Mouse (Mus musculus) CH12.LX (cell line): ENCODE data around the gene Agbl5. TPM values are rescaled to one million over a fixed set of nuclear protein-coding genes. Genes with fewer than 3 reads are reported as not detected.
A peak's percentile ranks its signal among the peaks of the same experiment; 100 is the strongest.

Experiments used
- DNase-seq: peaks from one replicate; pipeline ENCODE4 v3.0.0-alpha.2; 2013; ENCODE audit errors: extremely low read depth
- H3K27ac ChIP-seq: 2 replicates; pipeline ENCODE4 v1.5.1; 2012; ENCODE audit warnings: low read depth, mild to moderate bottlenecking, control low read depth, moderate library complexity; ENCODE audit not compliant: insufficient read depth
- H3K27me3 ChIP-seq: replicated peaks from 2 replicates; pipeline ENCODE3; 2012; ENCODE audit warnings: inconsistent platforms
- H3K36me3 ChIP-seq, 2 experiments: replicated peaks in 1 of 2; 2 replicates each; pipeline versions ENCODE3 to v1.6.1; 2012; ENCODE audit warnings: inconsistent platforms in 1 of 2, low read length in 1 of 2, mild to moderate bottlenecking in 1 of 2, mixed read lengths in 1 of 2, moderate library complexity in 1 of 2; ENCODE audit not compliant: control insufficient read depth in 1 of 2, insufficient read depth in 1 of 2
- H3K4me1 ChIP-seq, 2 experiments: 2 replicates each; pipeline ENCODE4 v1.6.1; 2012; ENCODE audit warnings: inconsistent platforms in 1 of 2, moderate library complexity in 1 of 2; ENCODE audit not compliant: insufficient read depth in 2 of 2, control insufficient read depth in 1 of 2
- H3K4me2 ChIP-seq: 2 replicates; pipeline ENCODE4 v1.6.1; 2012; ENCODE audit warnings: low read depth, mild to moderate bottlenecking, control low read depth; ENCODE audit not compliant: poor library complexity, insufficient read depth, severe bottlenecking
- H3K4me3 ChIP-seq, 3 experiments: fragments of 150-350 bp in 1 of 3; sonication (generic) in 1 of 3; replicated peaks in 1 of 3; 2 replicates each; pipeline versions ENCODE3 to v1.5.1; 2011 to 2012; ENCODE audit warnings: low read depth in 2 of 3, low read length in 2 of 3, mild to moderate bottlenecking in 2 of 3, moderate library complexity in 2 of 3, control low read depth in 1 of 3, improper control_type of control experiment in 1 of 3, inconsistent platforms in 1 of 3, mixed read lengths in 1 of 3; ENCODE audit not compliant: poor library complexity in 1 of 3
- H3K79me2 ChIP-seq: replicated peaks from 2 replicates; pipeline ENCODE4 v1.6.1; 2012; ENCODE audit warnings: mild to moderate bottlenecking, moderate library complexity; ENCODE audit not compliant: control insufficient read depth, poor library complexity, insufficient read depth, severe bottlenecking; ENCODE audit errors: extremely low read depth
- H3K9ac ChIP-seq: 2 replicates; pipeline ENCODE4 v1.6.1; 2012; ENCODE audit warnings: low read depth, mild to moderate bottlenecking, control low read depth, moderate library complexity; ENCODE audit not compliant: insufficient read depth
- H3K9me3 ChIP-seq: replicated peaks from 2 replicates; pipeline ENCODE3; 2012; ENCODE audit warnings: low read length, inconsistent platforms, mixed read lengths
- CHD1 ChIP-seq: IDR thresholded peaks from 2 replicates; pipeline ENCODE4 v1.6.1; 2012; ENCODE audit warnings: low read depth, low read length, improper control_type of control experiment, inconsistent platforms
- CHD2 ChIP-seq: IDR thresholded peaks from 2 replicates; pipeline ENCODE4 v1.6.1; 2011; ENCODE audit warnings: low read length, improper control_type of control experiment
- CTCF ChIP-seq, 2 experiments: IDR thresholded peaks in 1 of 2; conservative IDR thresholded peaks in 1 of 2; 2 replicates each; pipeline ENCODE4 v1.5.1; 2011 to 2012; ENCODE audit warnings: low read depth in 2 of 2, low read length in 2 of 2, improper control_type of control experiment in 1 of 2, inconsistent platforms in 1 of 2, mild to moderate bottlenecking in 1 of 2, moderate library complexity in 1 of 2
- E2F4 ChIP-seq: IDR thresholded peaks from 2 replicates; pipeline ENCODE4 v1.6.1; 2011; ENCODE audit warnings: low read depth, low read length, improper control_type of control experiment; ENCODE audit not compliant: insufficient replicate concordance
- ELF1 ChIP-seq: IDR thresholded peaks from 2 replicates; pipeline ENCODE4 v1.6.1; 2014; ENCODE audit warnings: low read depth, mild to moderate bottlenecking, inconsistent platforms, low read length, improper control_type of control experiment
- EP300 ChIP-seq: IDR thresholded peaks from 2 replicates; pipeline ENCODE4 v1.6.1; 2011; ENCODE audit warnings: low read length, improper control_type of control experiment
- ETS1 ChIP-seq: conservative IDR thresholded peaks from 2 replicates; pipeline ENCODE4 v1.6.1; 2012; ENCODE audit warnings: low read depth, mild to moderate bottlenecking, inconsistent platforms, low read length, improper control_type of control experiment, moderate library complexity
- IRF4 ChIP-seq: IDR thresholded peaks from 2 replicates; pipeline ENCODE4 v1.6.1; 2014; ENCODE audit warnings: low read depth, mild to moderate bottlenecking, inconsistent platforms, low read length, improper control_type of control experiment
- JUND ChIP-seq: conservative IDR thresholded peaks from 2 replicates; pipeline ENCODE4 v1.6.1; 2011; ENCODE audit warnings: low read depth, low read length, improper control_type of control experiment
- KAT2A ChIP-seq: IDR thresholded peaks from 2 replicates; pipeline ENCODE4 v1.6.1; 2012; ENCODE audit warnings: low read length, improper control_type of control experiment, inconsistent platforms; ENCODE audit not compliant: insufficient replicate concordance
- MAZ ChIP-seq: IDR thresholded peaks from 2 replicates; pipeline ENCODE4 v1.6.1; 2012; ENCODE audit warnings: low read depth, mild to moderate bottlenecking, inconsistent platforms, low read length, improper control_type of control experiment, moderate library complexity
- MEF2A ChIP-seq: IDR thresholded peaks from 2 replicates; pipeline ENCODE4 v1.6.1; 2014; ENCODE audit warnings: low read depth, mild to moderate bottlenecking, inconsistent platforms, low read length, improper control_type of control experiment, borderline replicate concordance
- POLR2AphosphoS2 ChIP-seq: IDR thresholded peaks from 2 replicates; pipeline ENCODE4 v1.6.1; 2011; ENCODE audit warnings: low read depth, low read length, improper control_type of control experiment
- SIN3A ChIP-seq: IDR thresholded peaks from 2 replicates; pipeline ENCODE4 v1.6.1; 2012; ENCODE audit warnings: low read length, improper control_type of control experiment, inconsistent platforms
- TBP ChIP-seq: conservative IDR thresholded peaks from 2 replicates; pipeline ENCODE4 v1.6.1; 2011; ENCODE audit warnings: low read depth, low read length, improper control_type of control experiment
- USF1 ChIP-seq: IDR thresholded peaks from 2 replicates; pipeline ENCODE4 v1.6.1; 2014; ENCODE audit warnings: low read depth, mild to moderate bottlenecking, inconsistent platforms, low read length, improper control_type of control experiment
- ZC3H11A ChIP-seq: IDR thresholded peaks from 2 replicates; pipeline ENCODE4 v1.6.1; 2012; ENCODE audit warnings: low read depth, mild to moderate bottlenecking, inconsistent platforms, low read length, improper control_type of control experiment
- dilution Hi-C: fragments of 300-500 bp; cut with MboI; formaldehyde crosslinking; loops from 2 replicates; pipeline ENCODE4 v1.14.3; 2020; ENCODE audit warnings: low sequenced_read_pairs; ENCODE audit not compliant: extremely low pct_unique_long_range_greater_than_20kb, extremely low pct_ligation_motif_present
- in situ Hi-C: fragments of 300-500 bp; cut with MboI; formaldehyde crosslinking; loops from 3 replicates; pipeline ENCODE4 v1.14.3; 2019; ENCODE audit warnings: low sequenced_read_pairs, low pct_ligation_motif_present, low pct_unique_long_range_greater_than_20kb, mixed read lengths
- polyA plus RNA-seq: library from polyadenylated mRNA; unstranded; fragments of >175 nt; gene quantifications from 2 replicates; pipeline ENCODE4 v1.2.1, GENCODE M21; 2012; ENCODE audit warnings: low read depth; ENCODE audit not compliant: insufficient read length
- total RNA-seq, 2 experiments: library from RNA; depleted of rRNA; stranded (reverse); fragments of 300-350 nt in 1 of 2; fragments of >200 nt in 1 of 2; gene quantifications; 2 replicates each; pipeline ENCODE4 v1.2.3; 2012 to 2014

The Agbl5 gene
- total and polyA plus RNA-seq, 3 experiments, result 4.1 to 11.6 (median 9.3) TPM

- dilution Hi-C loops (no loop called here), in situ Hi-C loops (loop anchor here (5.0 kb wide), 1 partner anchor 121 kb away; no protein-coding TSS in a partner anchor)
- no peaks in the 10 kb centered on the region for H3K9me3 ChIP-seq
- TF ChIP-seq EP300 (peak; percentile 35), IRF4 (peak; percentile 71; the same call in 1 of the 2 replicates), MEF2A (no peak)
- H3K4me3 ChIP-seq, result no peak overlapping the region
- no peak overlapping the region for H3K9ac ChIP-seq
- H3K27me3 ChIP-seq, result peaks cover 82% of the 10 kb centered on the region
- H3K4me1 ChIP-seq, result peaks cover 8 to 36% of the 10 kb centered on the region in 2 experiments; a peak in 3 of 4 replicates
- no peak overlapping the region for H3K27ac ChIP-seq
- DNase-seq, result peak; percentile 38
- H3K79me2 ChIP-seq, result no peaks in the 10 kb centered on the region
- H3K4me2 ChIP-seq, result no peak overlapping the region
- H3K36me3 ChIP-seq, result no peaks in the 10 kb centered on the region
Measured at GRCm38 (mm10) chr5:30923119-30923518, 34.6 kb downstream of the Agbl5 start.

GRCm38 (mm10) chr5:30924614-30925013 is 36.1 kb downstream of the Agbl5 start:
- H3K27me3 ChIP-seq, result peaks cover 76% of the 10 kb centered on the region
- H3K79me2 ChIP-seq, result no peaks in the 10 kb centered on the region
- TF ChIP-seq CTCF (conservative IDR thresholded peaks at IDR 0.05 in 1 of 2, IDR thresholded peaks at IDR 0.05 in 1 of 2; ENCODE audit: low read depth in 2 of 2, low read length in 2 of 2), result no peak
- no peak for TF ChIP-seq KAT2A
- TF ChIP-seq SIN3A, result no peak
- TF ChIP-seq ETS1, result no peak
- no peak for TF ChIP-seq MAZ
- no peak for TF ChIP-seq POLR2AphosphoS2
- TF ChIP-seq JUND, result no peak
- no peak for TF ChIP-seq ZC3H11A
- no peak for TF ChIP-seq CHD2
- no peak for TF ChIP-seq TBP
- TF ChIP-seq USF1, result no peak
- TF ChIP-seq E2F4, result no peak
- no peak for TF ChIP-seq CHD1
- no peak for TF ChIP-seq ELF1
- TF ChIP-seq, all 38 proteins: peak for 0
- Histone ChIP-seq H3K4me2 (no peak overlapping the region), H3K4me3 (no peak overlapping the region), H3K9ac (no peak overlapping the region), H3K36me3 (no peaks in the 10 kb centered on the region), H3K9me3 (no peaks in the 10 kb centered on the region), H3K4me1 (peaks cover 8 to 36% of the 10 kb centered on the region in 2 experiments; a peak in 3 of 4 replicates), H3K27ac (no peak overlapping the region)
- dilution Hi-C loops (no loop called here), in situ Hi-C loops (loop anchor here (5.0 kb wide), 2 partner anchors 78 to 122 kb away; no protein-coding TSS in a partner anchor)
- DNase-seq, result no peak
